Mouse (Mus musculus): ENCODE data around the gene Ppef2. TPM values are rescaled to one million over a fixed set of nuclear protein-coding genes. Genes with fewer than 3 reads are reported as not detected.

Ppef2 gene
- polyA plus RNA-seq, 1 experiment, result 3.2 TPM

DNA sequence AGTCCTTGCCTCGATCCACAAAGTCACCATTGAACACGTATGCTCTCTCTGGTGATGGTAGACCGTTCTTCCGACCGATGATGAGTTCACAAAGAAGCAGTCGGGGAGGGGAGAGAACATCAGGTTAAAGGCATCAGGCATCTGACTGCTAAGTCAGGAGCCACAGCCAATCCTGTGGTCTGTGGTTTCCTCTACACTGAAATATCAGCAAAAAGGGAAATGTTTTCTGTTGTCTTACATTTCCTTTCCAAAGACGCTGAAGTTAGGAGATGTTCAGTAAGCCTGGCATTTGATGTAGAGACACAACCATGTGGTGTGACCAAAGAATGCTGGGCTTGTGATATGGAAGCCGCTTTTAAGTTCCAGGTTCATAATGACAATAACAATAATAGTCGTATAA is 10.6 kb downstream of the Ppef2 start:
- no peaks in the 10 kb centered on the region for H3K4me1 ChIP-seq (ENCODE audit: control insufficient read depth, insufficient read depth, low read length)
- H3K9ac ChIP-seq (ENCODE audit: low read depth, poor library complexity, severe bottlenecking), result no peak overlapping the region
- no peaks in the 10 kb centered on the region for H3K36me3 ChIP-seq (ENCODE audit: control insufficient read depth, insufficient read depth, low read length, poor library complexity, severe bottlenecking)
- H3K4me3 ChIP-seq (ENCODE audit: low read depth, low read length), result no peak overlapping the region
- no peaks in the 10 kb centered on the region for H3K9me3 ChIP-seq (replicated peaks; ENCODE audit: control insufficient read depth, insufficient read depth, low read length, poor library complexity, severe bottlenecking)
- no peaks in the 10 kb centered on the region for H3K27me3 ChIP-seq (ENCODE audit: control insufficient read depth, insufficient read depth, low read length, poor library complexity, severe bottlenecking)
- H3K27ac ChIP-seq (ENCODE audit: insufficient read depth, low read length), result no peak overlapping the region
- no peak for TF ChIP-seq EP300 (IDR thresholded peaks at IDR 0.05; ENCODE audit: insufficient read depth, low read depth, low read length)
- TF ChIP-seq CTCF (IDR thresholded peaks at IDR 0.05; ENCODE audit: low read depth, low read length), result no peak
- no peak for TF ChIP-seq POLR2A (IDR thresholded peaks at IDR 0.05; ENCODE audit: insufficient read depth, low read length)

DNA sequence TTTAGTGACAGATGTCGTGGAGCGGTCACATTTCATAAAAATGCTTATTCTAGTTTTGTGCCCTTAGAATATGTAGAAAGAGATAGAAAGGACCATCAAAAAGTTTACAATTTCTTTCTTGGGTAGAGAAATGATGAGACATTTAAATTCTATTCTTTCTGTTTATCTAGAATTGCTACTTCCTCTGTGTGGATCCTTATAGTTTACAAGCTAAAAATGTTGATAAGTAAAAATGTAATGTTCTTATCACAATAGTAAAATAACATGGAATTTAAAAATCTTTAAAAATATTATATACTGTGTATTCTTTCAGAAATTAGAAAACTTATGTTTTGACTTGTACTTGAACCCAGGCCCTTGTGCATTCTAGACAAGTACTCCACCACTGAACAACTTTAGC is 11.2 kb downstream of the Ppef2 start:
- Histone ChIP-seq H3K27me3 (ENCODE audit: control insufficient read depth, insufficient read depth, low read length, poor library complexity, severe bottlenecking) (no peaks in the 10 kb centered on the region), H3K27ac (ENCODE audit: insufficient read depth, low read length) (no peak overlapping the region), H3K36me3 (ENCODE audit: control insufficient read depth, insufficient read depth, low read length, poor library complexity, severe bottlenecking) (no peaks in the 10 kb centered on the region), H3K9ac (ENCODE audit: low read depth, poor library complexity, severe bottlenecking) (no peak overlapping the region), H3K4me1 (ENCODE audit: control insufficient read depth, insufficient read depth, low read length) (no peaks in the 10 kb centered on the region), H3K4me3 (ENCODE audit: low read depth, low read length) (no peak overlapping the region), H3K9me3 (replicated peaks; ENCODE audit: control insufficient read depth, insufficient read depth, low read length, poor library complexity, severe bottlenecking) (no peaks in the 10 kb centered on the region)
- TF ChIP-seq CTCF (IDR thresholded peaks at IDR 0.05; ENCODE audit: low read depth, low read length) (no peak), POLR2A (IDR thresholded peaks at IDR 0.05; ENCODE audit: insufficient read depth, low read length) (no peak), EP300 (IDR thresholded peaks at IDR 0.05; ENCODE audit: insufficient read depth, low read depth, low read length) (no peak)

DNA sequence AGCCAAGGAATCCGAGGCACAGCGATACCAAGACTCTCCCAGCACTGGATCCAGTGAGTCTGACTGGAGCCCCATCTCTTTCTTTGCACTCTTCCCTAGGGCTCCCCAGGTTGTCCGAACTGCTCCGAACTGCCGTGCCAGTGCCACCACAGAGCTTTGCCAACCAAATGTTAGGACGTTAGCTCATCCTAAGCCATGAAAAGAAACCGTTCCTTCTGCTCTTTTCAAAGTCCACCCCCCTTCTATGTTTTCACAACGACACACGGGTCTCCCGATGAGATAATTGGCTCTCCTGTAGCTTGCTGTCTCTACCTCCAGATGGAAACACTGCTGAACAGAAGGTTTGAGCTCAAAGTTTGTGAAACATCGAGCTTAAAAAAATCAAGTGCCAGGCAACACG is 15.3 kb downstream of the Ppef2 start:
- Histone ChIP-seq H3K9me3 (replicated peaks; ENCODE audit: control insufficient read depth, insufficient read depth, low read length, poor library complexity, severe bottlenecking) (no peaks in the 10 kb centered on the region), H3K9ac (ENCODE audit: low read depth, poor library complexity, severe bottlenecking) (no peak overlapping the region), H3K36me3 (ENCODE audit: control insufficient read depth, insufficient read depth, low read length, poor library complexity, severe bottlenecking) (no peaks in the 10 kb centered on the region), H3K4me1 (ENCODE audit: control insufficient read depth, insufficient read depth, low read length) (no peaks in the 10 kb centered on the region), H3K27me3 (ENCODE audit: control insufficient read depth, insufficient read depth, low read length, poor library complexity, severe bottlenecking) (no peaks in the 10 kb centered on the region), H3K27ac (ENCODE audit: insufficient read depth, low read length) (no peak overlapping the region), H3K4me3 (ENCODE audit: low read depth, low read length) (no peak overlapping the region)
- no peak for TF ChIP-seq EP300 (IDR thresholded peaks at IDR 0.05; ENCODE audit: insufficient read depth, low read depth, low read length)
- no peak for TF ChIP-seq CTCF (IDR thresholded peaks at IDR 0.05; ENCODE audit: low read depth, low read length)
- TF ChIP-seq POLR2A (IDR thresholded peaks at IDR 0.05; ENCODE audit: insufficient read depth, low read length), result no peak

DNA sequence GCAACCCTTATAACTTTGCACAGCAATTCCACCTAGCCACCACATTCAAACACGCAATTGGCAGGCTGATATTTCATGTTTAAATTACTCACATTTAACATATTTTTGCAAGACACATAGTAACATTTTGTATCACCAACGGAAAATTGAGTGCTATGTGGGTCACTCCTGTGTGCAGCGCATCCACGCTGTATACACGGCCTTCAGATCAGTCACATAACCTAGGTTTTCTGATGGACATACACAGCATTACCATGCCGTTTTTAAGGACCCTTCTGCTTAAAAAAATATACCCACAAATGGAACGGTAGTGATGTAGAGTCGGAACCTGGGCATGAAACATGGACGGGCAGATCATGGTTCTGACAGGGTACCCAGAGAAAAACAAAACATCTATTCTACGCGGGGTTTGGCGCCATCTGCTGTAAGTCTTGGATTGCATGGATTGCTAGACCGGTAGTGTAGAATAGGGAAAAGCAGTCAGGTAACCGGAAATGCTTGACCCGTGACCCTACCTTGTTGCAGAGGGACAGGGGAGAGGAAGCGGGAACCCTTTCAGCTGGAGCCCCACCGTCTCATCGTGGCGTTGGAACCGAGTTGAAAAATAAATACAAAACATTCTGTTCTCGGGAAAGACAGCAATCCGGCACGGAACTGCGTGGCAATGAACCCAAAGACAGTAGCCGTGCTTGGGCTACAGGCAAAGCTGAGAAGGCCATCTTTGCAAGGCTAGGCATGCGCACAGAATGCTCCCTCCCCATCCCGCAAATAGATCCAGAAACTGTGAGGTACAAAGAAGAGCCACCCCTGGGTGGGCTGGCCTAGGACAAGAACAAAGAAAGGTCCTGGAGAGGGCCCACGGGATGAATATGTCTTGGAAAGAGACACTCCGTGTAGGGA is 16.5 kb downstream of the Ppef2 start:
- Histone ChIP-seq H3K4me3 (ENCODE audit: low read depth, low read length) (peak overlapping the region; percentile 66), H3K27me3 (ENCODE audit: control insufficient read depth, insufficient read depth, low read length, poor library complexity, severe bottlenecking) (no peaks in the 10 kb centered on the region), H3K4me1 (ENCODE audit: control insufficient read depth, insufficient read depth, low read length) (no peaks in the 10 kb centered on the region), H3K36me3 (ENCODE audit: control insufficient read depth, insufficient read depth, low read length, poor library complexity, severe bottlenecking) (no peaks in the 10 kb centered on the region), H3K27ac (ENCODE audit: insufficient read depth, low read length) (peak overlapping the region; percentile 23; the same call in 1 of the 2 replicates), H3K9me3 (replicated peaks; ENCODE audit: control insufficient read depth, insufficient read depth, low read length, poor library complexity, severe bottlenecking) (no peaks in the 10 kb centered on the region), H3K9ac (ENCODE audit: low read depth, poor library complexity, severe bottlenecking) (peak overlapping the region; percentile 54)
- TF ChIP-seq CTCF (IDR thresholded peaks at IDR 0.05; ENCODE audit: low read depth, low read length) (peak; percentile 45), POLR2A (IDR thresholded peaks at IDR 0.05; ENCODE audit: insufficient read depth, low read length) (peak; percentile 9), EP300 (IDR thresholded peaks at IDR 0.05; ENCODE audit: insufficient read depth, low read depth, low read length) (no peak)

DNA sequence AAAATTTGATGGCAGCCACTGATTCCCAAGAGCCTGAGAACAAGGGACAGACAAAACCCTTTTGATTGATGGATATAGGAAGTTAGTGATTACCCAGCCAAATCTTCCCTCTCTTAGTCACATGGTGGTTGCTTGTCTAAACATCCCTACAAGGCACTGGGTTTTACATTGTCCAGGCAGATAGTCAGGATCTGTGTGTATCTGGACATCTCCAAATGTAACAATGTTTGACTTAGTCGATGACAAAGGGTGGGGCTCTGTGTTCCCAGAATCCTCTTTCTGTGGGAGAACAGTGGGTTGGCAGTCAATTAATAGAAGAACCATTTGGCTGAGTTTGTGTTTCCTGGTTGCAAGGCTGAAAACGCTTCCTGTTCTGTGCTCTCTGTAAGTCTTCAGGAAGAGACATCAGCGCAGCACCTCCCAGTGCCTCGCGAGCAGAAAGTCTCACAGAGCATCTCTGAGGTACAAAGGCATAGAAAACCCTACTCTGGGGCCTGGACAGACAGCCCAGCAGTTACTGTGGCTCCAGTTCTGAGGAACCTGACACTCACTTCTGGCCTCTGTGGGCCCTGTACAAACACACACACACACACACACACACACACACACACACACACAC is 21.0 kb downstream of the Ppef2 start:
- Histone ChIP-seq H3K36me3 (ENCODE audit: control insufficient read depth, insufficient read depth, low read length, poor library complexity, severe bottlenecking) (no peaks in the 10 kb centered on the region), H3K9ac (ENCODE audit: low read depth, poor library complexity, severe bottlenecking) (no peak overlapping the region)

DNA sequence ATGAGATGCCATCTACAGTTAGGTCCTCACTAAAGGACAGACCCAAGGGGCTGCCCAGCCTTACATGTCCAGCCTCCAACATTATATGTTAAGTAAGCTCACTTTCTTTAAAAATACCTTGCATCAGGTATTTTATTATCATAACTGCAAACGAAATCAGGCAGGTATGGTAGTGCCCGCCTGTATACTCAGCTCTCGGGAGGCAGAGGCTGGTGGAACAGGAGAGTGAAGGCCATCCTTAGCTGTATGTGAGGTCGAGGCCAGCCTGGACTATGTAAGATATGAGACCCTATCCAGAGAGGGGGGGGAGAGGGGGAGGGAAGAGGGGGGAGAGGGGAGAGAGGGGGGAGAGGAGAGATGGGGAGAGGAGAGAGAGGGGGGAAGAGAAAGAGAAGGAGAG is 22.7 kb downstream of the Ppef2 start:
- Histone ChIP-seq H3K36me3 (ENCODE audit: control insufficient read depth, insufficient read depth, low read length, poor library complexity, severe bottlenecking) (no peaks in the 10 kb centered on the region), H3K9me3 (replicated peaks; ENCODE audit: control insufficient read depth, insufficient read depth, low read length, poor library complexity, severe bottlenecking) (no peaks in the 10 kb centered on the region), H3K4me1 (ENCODE audit: control insufficient read depth, insufficient read depth, low read length) (no peaks in the 10 kb centered on the region), H3K27me3 (ENCODE audit: control insufficient read depth, insufficient read depth, low read length, poor library complexity, severe bottlenecking) (no peaks in the 10 kb centered on the region), H3K9ac (ENCODE audit: low read depth, poor library complexity, severe bottlenecking) (no peak overlapping the region), H3K4me3 (ENCODE audit: low read depth, low read length) (no peak overlapping the region), H3K27ac (ENCODE audit: insufficient read depth, low read length) (no peak overlapping the region)
- TF ChIP-seq POLR2A (IDR thresholded peaks at IDR 0.05; ENCODE audit: insufficient read depth, low read length) (no peak), EP300 (IDR thresholded peaks at IDR 0.05; ENCODE audit: insufficient read depth, low read depth, low read length) (no peak), CTCF (IDR thresholded peaks at IDR 0.05; ENCODE audit: low read depth, low read length) (no peak)

More for the DNA sequence above, 21.0 kb downstream of the Ppef2 start:
- Histone ChIP-seq H3K27ac (ENCODE audit: insufficient read depth, low read length) (no peak overlapping the region), H3K4me3 (ENCODE audit: low read depth, low read length) (no peak overlapping the region), H3K4me1 (ENCODE audit: control insufficient read depth, insufficient read depth, low read length) (no peaks in the 10 kb centered on the region), H3K9me3 (replicated peaks; ENCODE audit: control insufficient read depth, insufficient read depth, low read length, poor library complexity, severe bottlenecking) (no peaks in the 10 kb centered on the region), H3K27me3 (ENCODE audit: control insufficient read depth, insufficient read depth, low read length, poor library complexity, severe bottlenecking) (no peaks in the 10 kb centered on the region)
- no peak for TF ChIP-seq EP300 (IDR thresholded peaks at IDR 0.05; ENCODE audit: insufficient read depth, low read depth, low read length)
- TF ChIP-seq CTCF (IDR thresholded peaks at IDR 0.05; ENCODE audit: low read depth, low read length), result no peak
- TF ChIP-seq POLR2A (IDR thresholded peaks at IDR 0.05; ENCODE audit: insufficient read depth, low read length), result no peak
